Mouse (Mus musculus) kidney, adult 18-20 months (tissue): ENCODE data around the gene Dcp1b.

Experiments
- DNase-seq: peaks from one replicate; pipeline ENCODE4 v3.0.0; 2021

Dcp1b gene

GRCm38 (mm10) chr6:119235441-119235840 is 60.4 kb downstream of the Dcp1b start:
- DNase-seq = no peak

DNA sequence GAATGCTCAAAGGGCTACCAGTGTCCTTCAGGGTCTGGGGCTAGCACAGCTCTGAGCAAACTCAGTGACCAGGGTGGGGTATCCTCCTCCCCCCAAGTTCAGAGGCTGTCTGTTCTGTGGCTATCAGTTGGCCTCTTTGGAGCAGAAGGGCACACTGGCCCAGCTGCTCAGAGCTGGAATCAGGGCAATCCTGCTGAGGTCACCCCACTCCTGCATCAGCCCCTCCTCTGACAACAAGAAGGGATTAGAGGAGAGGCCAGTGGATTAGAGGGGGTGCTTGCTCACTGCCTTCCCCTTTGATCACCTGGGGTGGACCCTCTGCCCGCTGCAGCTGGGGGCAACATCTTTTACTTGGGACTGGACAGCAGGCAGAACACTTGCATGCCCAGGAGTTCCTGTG is 61.2 kb downstream of the Dcp1b start, which contains the start of gene Cacna2d4:
TSS of gene Cacna2d4 (plus strand) at position 286 of the 400 bp plus-strand sequence.
- no peak for DNase-seq

- DNase-seq = peak; percentile 29
Measured at GRCm38 (mm10) chr6:119237427-119237989, 62.5 kb downstream of the Dcp1b start.

DNA sequence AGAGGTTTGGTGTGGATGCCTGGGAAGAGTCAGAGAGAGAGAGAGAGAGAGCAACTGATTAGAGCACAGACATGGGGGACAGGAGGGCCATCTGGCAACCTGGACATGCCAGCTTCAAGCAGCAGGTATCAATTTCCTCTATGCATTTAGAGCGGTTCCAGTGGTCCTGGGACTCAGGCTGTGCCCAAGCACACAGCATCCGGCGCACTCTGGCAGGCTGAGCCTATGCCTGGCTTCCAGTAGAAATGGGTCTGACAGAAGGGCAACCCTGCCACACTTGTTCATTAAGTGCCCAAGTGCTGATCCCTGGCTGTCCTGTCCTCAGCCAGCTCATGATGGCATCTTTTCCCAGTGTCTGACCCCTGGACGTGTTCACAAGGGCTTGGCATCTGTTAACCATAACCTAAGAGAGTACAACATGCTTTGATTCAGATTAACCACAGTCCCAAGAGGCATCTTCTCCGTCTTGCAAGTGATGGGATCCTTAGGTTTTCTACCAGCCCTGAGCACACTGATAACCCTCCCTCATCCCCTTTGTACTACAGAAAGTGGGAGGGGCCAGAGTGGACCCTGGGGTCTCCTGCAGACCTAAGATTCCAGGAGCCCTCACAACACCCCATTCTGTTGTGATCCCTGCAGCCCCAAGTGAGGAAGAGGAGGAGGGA is 64.4 kb downstream of the Dcp1b start:
- DNase-seq = no peak

DNA sequence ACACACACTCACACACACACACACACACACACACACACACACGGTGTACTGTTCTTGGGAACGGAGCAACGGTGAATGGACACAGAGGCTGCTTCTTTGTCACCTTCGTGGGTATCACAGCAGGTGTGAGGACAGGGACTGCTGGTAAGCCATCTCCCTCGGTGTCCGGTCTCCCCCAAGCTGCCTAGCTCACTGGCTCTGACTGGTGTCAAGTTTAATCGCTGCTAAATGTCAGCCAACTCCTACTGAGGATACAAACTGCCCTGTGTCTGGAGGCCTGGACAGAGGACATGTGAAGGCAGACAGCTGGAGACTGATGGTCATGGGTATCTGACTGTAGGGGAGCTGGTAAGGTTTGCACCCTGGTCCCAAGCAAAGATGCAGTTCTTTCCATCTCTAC is 65.2 kb downstream of the Dcp1b start:
- DNase-seq = no peak

GRCm38 (mm10) chr6:119240871-119241705 is 66.0 kb downstream of the Dcp1b start:
- no peak for DNase-seq

DNA sequence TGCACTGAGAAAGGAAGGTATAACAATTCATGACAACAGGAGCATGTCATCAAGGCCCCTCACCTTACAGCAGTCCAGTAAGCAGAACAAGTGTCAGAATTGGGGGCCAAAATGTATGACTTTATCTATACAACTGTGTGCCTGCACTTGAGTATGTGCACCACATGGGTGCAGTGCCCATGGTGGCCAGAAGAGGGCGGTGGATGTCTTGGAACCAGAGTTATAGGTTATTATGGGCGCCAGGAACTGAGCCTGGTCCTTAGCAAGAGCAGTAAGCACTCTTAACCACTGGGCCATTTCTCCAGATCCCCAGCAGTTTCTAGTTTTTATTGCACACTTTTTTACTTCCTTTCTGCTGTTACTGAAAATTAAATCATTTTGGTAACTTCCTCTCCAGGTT is 71.0 kb downstream of the Dcp1b start:
- no peak for DNase-seq

GRCm38 (mm10) chr6:119248578-119248977 is 73.5 kb downstream of the Dcp1b start:
- no peak for DNase-seq

DNA sequence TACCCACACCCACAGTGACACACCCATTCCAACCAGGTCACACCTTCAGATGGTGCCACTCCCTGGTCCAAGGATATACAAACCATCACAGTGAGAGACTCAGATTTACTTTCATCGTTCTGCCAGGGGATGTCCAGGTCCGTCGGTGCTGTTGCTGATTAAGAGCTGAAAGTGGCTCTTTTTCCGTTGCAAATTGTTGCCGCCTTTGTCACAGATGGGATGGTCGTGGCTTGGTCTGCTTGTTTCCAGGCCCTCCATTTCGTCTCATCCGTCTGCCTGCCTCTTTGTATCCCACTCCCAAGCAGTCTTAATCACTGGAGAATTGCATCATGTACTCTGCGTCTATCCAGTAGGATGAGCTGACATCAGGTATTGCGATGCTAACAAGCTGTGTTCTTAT is 74.7 kb downstream of the Dcp1b start:
- no peak for DNase-seq

DNA sequence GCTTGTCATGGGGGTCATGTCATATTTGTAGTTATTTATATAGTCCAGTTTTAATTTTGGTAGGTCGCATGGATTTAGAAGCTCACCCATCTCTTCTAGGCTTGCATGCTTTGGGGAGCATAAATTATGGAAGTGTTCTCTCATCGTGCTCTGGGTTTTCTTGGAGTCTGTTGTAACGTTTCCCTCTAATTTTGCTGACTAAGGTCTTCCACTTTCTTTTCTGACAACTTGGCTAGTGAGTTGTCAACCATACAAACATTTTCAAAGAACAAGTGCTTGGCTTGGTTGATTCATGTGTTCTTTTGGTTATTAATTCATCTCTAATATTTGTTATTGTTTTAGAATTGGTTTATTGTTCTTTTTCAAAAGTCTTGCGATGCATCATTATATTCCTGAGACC is 76.7 kb downstream of the Dcp1b start:
- DNase-seq = no peak
